Mouse (Mus musculus) cerebellum, postnatal 4 days (tissue): ENCODE data around the gene Mif.

Experiments
- DNase-seq, 2 experiments: peaks; one replicate each; pipeline ENCODE4 v3.0.0; 2022; ENCODE audit warnings: low spot score in 2 of 2, mixed read lengths in 1 of 2

Mif gene

DNA sequence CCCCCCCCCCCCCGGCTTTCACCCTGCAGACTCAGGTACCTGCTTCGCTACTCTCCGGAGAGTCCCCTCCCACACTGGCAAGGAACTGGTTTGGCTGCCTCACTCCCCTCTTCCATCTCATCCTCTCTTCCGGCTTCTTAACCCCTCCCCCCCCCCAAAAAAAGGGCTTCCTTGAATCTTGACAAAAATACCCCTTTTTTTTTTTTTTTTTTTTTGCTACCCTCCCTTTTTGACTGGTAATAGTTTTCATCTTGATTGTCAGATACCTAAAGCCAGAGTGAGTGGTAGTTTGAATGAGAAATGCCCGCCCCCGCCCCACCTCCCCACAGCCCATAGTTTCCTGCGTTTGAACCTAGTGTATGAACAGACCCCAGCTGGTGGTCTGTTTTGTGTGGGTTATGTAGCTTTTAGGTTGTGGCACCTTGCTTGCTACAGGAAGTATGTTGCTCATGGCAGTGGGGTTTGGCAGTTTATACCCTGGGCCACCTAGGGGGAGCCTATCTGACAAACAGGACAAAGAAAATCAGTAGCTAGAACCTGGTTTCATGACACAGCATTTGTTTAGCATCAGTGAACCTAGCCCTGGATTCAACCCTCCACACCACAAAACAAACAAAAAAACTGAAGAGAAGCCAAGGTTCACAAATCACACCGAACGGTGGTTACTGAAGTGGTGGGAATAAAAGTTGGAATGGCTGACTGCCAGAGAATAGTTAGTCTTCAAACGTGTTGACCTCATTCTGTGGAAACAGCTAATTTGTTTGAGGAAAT lies 24.1 kb downstream of the Mif start:
- no peak for DNase-seq

DNA sequence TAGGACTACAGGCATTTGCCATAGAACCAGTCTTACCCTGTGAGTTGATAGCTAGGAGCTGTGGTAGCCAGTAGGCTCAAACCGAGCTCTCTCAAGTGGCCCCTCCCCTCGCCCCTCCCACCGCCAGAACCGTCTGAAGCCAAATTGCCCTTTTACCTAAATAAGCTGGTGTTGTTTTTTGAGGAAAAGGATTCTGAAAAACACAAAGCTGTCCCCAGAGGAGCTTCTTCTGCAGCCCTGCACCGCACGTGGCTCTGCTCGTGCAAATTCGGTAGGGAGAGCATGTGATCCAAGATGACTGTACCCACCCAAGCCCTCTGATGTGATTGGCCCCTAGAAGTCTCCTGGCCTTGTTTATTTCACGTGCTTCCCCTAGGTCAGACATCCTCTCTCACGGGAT lies 24.7 kb downstream of the Mif start:
- no peak for DNase-seq

DNA sequence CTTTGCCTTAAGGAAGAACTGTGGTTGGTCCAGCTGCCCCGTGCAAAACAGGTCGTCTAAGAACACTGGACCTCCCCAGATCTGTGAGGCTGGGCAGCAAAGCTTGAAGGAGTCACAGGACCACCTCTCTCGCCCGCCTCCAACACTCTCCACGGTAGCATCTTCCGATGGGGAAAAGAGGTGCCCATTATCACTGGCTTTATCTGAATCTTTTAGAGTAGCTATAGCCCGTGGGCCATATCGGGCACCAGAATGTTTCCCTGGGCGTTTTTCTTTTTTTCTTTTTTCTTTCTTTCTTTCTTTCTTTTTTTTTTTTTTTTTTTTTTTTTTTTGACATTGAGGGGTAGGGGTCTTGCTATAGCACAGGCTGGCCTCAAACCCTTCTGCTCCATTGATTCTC lies 25.3 kb downstream of the Mif start:
- DNase-seq = no peak

DNA sequence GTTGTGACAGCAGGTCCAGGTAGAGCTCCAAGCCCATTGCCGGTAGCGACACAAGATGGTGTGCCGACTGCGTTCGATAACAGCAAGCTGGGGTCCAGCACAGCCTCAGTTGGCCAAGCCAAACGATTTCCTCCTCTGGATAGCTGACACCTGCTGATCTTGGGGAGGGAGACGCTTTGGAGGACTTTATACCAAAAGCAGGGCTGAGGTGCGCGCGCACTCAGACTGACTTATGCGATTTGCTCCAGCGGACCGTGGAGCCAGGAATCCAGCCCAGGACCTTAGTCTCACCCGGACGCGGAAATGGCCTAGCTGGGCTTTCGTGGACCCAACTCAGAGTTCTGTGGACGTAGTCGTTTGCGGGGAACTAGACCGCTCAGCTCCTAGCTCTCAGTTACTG lies 25.8 kb downstream of the Mif start:
- DNase-seq = peak in 1 of 2 experiments; percentile 52

DNA sequence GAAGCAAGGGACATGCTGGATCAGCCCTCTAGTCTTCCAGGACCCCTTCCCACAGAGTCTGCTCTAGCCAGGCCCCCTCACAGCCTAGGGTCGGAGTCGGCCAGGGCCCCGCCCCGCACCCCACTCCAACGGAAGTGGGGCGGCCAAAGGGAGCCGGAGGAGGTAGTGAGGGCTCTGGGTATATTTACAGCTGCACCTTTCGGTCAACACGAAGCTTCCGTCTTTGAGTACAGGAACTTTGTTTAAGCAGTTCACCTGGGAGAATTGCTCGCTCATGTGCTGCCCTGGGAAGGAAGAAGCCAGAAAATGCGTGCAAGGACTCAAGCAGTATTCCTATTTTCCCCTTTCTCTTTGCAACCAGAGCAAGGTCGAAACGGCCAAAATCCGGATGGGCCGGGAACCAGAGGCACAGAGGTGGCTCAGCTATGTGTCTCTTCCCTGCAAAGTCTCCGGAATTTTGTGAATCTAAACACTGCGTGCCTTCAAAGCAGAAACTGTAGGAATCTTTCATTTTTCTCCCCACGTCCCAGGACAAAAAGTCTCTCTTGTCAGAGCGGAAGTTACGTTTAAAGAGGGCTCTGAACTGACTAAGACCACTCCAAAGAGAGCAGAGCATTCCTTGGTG lies 26.5 kb downstream of the Mif start:
- no peak for DNase-seq

DNA sequence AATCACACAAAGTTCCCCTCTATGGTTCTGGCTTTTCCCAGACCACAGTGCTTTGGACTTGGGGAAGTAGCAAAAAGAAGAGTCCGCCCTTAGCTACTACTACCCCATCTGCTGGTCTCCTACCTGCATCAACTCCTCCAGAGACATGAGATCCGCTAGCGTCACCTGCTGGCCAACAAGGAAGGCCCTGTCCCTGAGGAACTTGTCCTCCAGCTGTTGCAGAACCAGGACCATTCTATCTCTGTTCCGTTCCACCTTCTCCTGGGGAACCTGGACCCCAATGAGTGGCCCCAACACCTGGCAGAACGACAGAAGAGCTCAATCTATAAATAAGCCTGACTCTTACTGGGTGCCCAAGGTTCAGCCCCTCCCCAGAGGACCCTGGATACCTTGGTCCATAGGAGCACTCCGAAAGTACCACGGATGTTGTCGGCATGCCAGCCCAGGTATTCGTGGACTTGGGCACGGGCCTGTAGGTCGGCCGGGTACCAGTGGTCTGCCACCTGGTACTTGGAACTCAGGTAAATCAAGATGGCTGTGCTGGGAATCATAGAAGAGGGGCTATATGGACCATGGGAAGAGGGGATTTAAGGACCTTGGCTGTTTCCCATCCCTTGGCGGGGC lies 27.7 kb downstream of the Mif start:
- no peak for DNase-seq

DNA sequence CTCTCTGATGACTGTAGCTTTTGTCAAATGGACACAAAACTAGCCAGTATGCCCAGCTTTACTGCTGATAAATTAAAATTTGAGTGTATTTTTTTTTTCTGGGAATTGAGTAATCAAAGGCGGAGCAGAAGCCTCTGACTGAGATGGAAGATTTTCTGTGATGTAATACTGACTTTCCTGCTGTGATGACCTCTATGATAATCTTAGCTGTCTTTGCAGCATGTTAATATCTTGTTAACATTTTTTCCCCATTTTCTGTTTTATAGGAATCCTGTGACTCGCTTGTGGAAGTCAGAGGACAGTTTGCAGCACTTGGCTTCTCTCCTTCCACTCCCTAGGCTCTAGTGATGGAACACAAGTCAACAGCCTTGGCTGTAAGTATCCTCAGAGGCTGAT lies 29.8 kb downstream of the Mif start:
- DNase-seq = no peak

DNA sequence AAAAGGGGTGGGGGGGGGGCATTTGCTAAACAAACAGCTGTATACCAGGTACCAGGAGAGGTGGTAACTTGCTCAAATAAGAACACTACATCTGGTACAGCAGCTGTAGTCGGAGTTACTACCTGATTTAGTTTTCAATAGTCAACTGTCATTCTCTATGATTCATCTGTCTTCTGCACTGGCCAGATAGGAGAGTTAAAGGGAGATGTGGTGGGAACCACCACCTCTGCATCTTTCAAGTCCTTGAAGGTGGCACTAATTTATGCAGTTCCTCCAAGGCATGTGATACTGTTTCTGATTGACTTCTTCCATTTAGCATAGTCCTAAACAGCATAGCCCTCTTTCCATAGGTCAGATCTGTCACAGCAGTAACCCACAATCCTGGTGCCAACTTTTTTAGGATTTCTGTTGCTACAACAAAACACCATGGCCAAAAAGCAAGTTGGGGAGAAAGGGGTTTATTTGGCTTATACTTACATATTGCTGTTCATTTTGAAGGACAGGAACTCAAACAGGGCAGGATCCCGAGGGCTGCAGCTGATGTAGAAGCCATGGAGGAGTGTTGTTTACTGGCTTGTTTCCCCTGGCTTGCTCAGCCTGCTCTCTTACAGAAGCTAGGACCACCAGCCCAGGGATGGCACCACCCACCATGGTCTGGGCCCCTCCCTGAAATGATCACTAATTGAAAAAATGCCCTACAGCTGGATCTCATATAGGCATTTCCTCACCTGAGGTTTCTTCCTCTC lies 30.3 kb downstream of the Mif start:
- DNase-seq = no peak

DNA sequence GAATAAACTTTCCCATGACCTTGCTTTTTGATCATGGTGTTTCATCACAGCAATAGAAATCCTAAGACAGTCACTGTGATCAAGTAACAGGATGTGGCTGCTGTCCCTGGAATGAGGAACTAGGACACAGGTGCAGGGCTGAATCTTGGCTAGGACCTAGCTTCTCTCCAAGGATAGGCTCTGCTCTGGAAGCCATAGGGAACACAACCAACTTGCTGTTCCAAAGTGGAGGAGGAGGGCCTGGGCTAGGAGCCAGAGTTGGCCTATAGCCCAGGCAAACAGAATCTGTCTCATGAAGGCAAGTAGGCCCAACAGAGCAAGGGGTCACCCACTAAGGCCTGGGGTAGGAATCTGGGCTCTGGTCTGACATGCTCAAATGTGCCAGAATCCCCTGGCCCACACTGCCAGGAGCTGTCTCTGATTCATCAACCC lies 31.5 kb downstream of the Mif start:
- peak in 1 of 2 experiments; percentile 78 for DNase-seq

DNA sequence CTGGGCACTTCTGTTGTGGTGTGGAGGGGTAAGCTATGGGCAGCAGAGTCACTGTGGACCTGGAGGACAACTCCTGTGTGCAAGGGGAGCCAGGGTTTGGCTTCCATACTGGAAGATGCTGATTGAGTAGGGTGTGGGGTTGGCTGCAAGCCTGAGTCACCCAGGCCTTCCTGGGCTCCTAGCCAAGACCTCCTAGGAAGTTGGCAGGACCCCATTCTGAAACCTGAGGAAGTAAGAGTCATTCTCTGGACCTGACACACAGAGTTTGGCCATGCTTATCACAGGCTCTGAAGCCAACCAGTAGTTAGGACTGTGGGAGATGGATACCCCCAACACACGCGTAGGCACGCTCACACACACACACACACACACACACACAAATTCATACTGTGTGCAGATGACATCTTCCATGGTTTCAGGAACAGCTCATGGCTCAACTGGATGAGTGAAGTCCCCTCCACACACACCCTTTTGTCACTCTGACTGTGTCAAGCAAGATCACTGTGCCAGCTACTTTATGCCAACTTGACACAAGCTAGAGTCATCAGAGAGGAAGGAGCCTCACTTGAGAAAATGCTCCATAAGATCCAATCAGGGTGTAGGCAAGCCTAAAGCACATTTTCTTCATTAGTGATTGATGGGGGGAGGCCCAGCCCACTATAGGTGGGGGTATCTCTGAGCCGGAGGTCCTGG lies 32.2 kb downstream of the Mif start:
- peak in 1 of 2 experiments; percentile 73 for DNase-seq

DNA sequence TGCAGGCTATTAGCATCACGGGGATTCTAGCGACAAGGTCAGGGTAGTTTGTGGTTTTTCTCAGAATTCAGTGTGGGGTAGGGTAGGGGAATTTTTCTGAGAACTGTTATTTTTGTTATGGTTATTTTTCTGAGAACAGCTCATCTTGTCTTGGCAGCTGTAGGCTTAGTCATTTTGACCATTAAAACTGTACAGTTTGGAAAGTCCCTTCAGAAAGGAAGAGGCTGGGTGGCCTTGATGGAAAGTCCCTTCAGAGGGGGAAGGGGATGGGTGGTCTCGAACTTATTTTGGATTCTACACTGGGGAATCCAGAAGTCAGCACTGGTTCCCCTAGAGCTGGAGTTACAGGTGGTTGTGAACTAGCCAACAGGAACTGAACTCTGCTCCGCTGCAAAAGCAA lies 35.5 kb downstream of the Mif start:
- no peak for DNase-seq

DNA sequence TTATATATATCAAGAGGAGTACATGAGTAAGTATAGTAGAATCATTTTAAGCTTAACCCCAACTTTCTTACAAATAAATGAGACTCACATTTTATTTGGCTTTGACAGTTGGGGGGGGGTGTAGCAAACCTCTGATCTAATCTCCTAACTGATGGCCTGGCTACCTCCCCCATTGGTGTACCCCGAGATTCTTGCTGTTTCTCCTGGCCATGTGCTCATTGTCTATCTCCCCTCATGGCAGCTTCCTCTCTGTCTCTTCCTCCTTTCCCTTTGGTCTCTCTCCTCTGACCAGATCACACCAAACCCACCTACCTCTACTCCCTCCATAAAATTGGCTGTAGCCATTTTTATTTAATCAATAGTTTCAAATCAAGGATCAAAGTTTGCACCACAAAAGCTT lies 36.3 kb downstream of the Mif start:
- no peak for DNase-seq

DNA sequence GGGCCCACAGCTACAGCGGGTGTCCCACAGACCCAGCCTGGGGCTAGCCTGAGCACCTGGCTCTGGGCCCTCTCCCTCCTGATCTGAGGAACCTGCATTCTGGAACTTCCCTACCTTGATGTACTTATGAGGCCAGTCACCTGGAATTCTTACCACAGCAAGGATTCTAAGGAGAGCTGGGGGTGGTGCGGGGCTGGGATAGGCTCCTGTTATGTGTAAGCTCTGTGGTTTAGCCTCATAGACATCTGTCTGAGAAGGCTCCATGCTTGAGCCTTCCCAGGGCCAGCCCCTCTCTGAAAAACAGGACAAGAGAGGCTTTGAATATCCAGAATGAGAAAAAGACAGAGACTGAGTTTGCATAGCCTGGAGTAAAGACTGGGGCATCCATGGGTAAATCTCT lies 37.6 kb downstream of the Mif start, which contains the start of gene Gstt4:
Gene Gstt4 (minus strand): TSS at position 101 of the 400 bp plus-strand sequence.
- DNase-seq = no peak

DNA sequence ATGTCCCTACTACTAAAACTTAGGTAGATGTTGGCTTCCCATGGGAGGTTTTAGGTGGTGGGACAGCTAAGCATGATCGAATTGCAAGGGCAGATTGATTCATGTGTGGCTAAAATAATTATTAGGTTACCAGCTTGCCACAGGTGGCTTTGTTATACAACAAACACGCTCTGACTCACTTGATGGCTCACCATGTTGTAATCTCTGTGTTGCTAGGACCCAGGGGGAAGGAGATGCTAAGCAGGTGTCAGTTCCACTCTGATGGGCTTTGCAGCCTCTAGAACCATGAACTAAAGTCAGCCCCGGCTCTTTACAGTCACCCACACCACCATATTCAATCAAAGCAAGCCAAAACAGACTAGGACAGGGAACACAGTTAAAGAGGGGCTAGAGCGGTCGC lies 40.2 kb downstream of the Mif start:
- DNase-seq = no peak

DNA sequence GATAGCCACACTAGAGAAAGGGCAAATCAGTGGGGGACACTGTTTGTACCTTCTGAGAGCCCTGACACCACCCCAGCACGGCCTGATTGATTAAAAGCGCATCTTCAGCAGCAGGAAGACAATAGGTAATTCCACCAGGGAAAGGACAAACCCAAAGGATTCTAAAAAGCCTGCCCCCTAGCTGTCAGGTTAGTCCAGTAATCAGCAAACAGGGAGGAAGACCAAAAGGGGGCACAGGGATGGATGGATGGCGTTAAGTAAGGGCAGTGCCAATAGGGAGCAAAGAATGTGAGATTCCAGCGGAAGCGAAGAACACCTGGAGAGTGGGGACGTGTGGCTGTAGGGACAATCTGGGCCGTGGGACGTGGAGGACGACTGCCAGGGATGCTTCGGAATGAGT lies 41.4 kb downstream of the Mif start:
- no peak for DNase-seq
